ENCODE assay signal across 28 mouse cellular contexts in the genomic region with DNA sequence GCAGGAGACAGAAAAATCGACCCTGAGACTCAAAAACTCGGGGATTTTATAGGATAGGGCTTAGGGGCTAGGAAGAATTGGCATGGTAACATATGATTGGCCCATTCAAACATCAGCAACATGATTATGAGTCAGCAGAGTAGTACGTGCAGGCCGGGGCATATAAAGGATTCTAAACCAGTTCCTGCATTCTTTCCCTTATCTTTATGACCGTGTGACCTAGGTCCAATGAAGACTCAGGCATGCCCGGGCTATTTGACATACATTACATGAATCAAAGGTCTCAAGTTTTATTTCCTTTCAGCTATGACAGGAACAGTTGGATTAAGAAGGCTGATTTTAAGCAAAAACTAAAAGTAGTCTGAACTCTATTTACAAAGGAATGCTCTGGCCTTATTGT.
"Had no signal": no experiment of that assay in that cellular context is flagged by ENCODE, and none has a peak within 500 bp of the region (broad histone marks: within the 10 kb centered on the region; RNA-seq: fewer than 3 reads in every experiment).

No protein-coding gene starts in this region.

- H3K4me1 ChIP-seq: embryonic facial prominence, embryonic 10.5 days; embryonic facial prominence, embryonic 12.5 days; embryonic facial prominence, embryonic 13.5 days; embryonic facial prominence, embryonic 15.5 days; forebrain, embryonic 10.5 days; forebrain, embryonic 12.5 days; forebrain, embryonic 13.5 days; forebrain, embryonic 15.5 days had no signal

- H3K9ac ChIP-seq: embryonic facial prominence, embryonic 12.5 days; embryonic facial prominence, embryonic 13.5 days; embryonic facial prominence, embryonic 15.5 days; forebrain, embryonic 12.5 days; forebrain, embryonic 13.5 days; forebrain, embryonic 15.5 days; forebrain, postnatal 0 days had no signal

- H3K27me3 ChIP-seq: embryonic facial prominence, embryonic 12.5 days; embryonic facial prominence, embryonic 13.5 days; embryonic facial prominence, embryonic 15.5 days; forebrain, embryonic 12.5 days; forebrain, embryonic 13.5 days; forebrain, embryonic 15.5 days had no signal

- H3K27ac ChIP-seq: embryonic facial prominence, embryonic 10.5 days; embryonic facial prominence, embryonic 12.5 days; embryonic facial prominence, embryonic 13.5 days; embryonic facial prominence, embryonic 15.5 days; forebrain, embryonic 10.5 days; forebrain, embryonic 12.5 days; forebrain, embryonic 13.5 days; forebrain, embryonic 15.5 days; gastrocnemius, adult 2 months; heart, adult 2 months had no signal

- H3K4me3 ChIP-seq: embryonic facial prominence, embryonic 10.5 days; embryonic facial prominence, embryonic 12.5 days; embryonic facial prominence, embryonic 13.5 days; embryonic facial prominence, embryonic 15.5 days; erythroblast, embryonic 14.5 days; forebrain, embryonic 10.5 days; forebrain, embryonic 12.5 days; forebrain, embryonic 13.5 days; forebrain, embryonic 15.5 days; gastrocnemius, adult 2 months; heart, adult 2 months had no signal

- DNase-seq: cerebellum, adult 2 months; cerebellum, adult 8-10 months; cerebellum, adult 9-10 months; cerebellum, postnatal 10 days; cerebellum, postnatal 14 days; cerebellum, postnatal 25 days; cerebellum, postnatal 36 days; embryo, embryonic 11 days; forebrain, postnatal 0 days; gastrocnemius, adult 2 months; gastrocnemius, postnatal 10 days; gastrocnemius, postnatal 14 days; gastrocnemius, postnatal 25 days; gastrocnemius, postnatal 36 days; heart, adult 11 months; heart, adult 18-20 months; heart, adult 2 months had no signal

- H3K9me3 ChIP-seq: embryonic facial prominence, embryonic 12.5 days; embryonic facial prominence, embryonic 15.5 days; forebrain, embryonic 15.5 days had no signal

- ATAC-seq: forebrain, embryonic 13.5 days; forebrain, embryonic 14.5 days; forebrain, embryonic 15.5 days; forebrain, embryonic 16.5 days; forebrain, postnatal 0 days had no signal

- H3K4me2 ChIP-seq: embryonic facial prominence, embryonic 12.5 days; embryonic facial prominence, embryonic 13.5 days; embryonic facial prominence, embryonic 15.5 days; forebrain, embryonic 12.5 days; forebrain, embryonic 13.5 days; forebrain, embryonic 15.5 days had no signal

- H3K36me3 ChIP-seq: embryonic facial prominence, embryonic 10.5 days; embryonic facial prominence, embryonic 12.5 days; embryonic facial prominence, embryonic 13.5 days; embryonic facial prominence, embryonic 15.5 days; forebrain, embryonic 10.5 days; forebrain, embryonic 12.5 days; forebrain, embryonic 15.5 days had no signal
